Mouse (Mus musculus) hindbrain, embryonic 16.5 days (tissue): ENCODE results near the gene Gan. TPM values are rescaled to one million over a fixed set of nuclear protein-coding genes. Genes with fewer than 3 reads are reported as not detected.

Experiments used
- ATAC-seq: fragments of 200-750 bp; cut with Nextera tagmentation; 2 replicates; pipeline ENCODE4 v1.8.0; 2017; ENCODE audit warnings: moderate TSS enrichment, moderate library complexity
- H3K27ac ChIP-seq: fragments of 300-500 bp; sonication (generic); 2 replicates; pipeline ENCODE4 v1.5.1; 2014; ENCODE audit warnings: low read depth, mild to moderate bottlenecking, control low read depth, low read length, moderate library complexity
- H3K27me3 ChIP-seq: fragments of 300-500 bp; sonication (generic); replicated peaks from 2 replicates; pipeline ENCODE4 v1.6.1; 2014; ENCODE audit warnings: low read length; ENCODE audit not compliant: control insufficient read depth, insufficient read depth
- H3K36me3 ChIP-seq: fragments of 300-500 bp; sonication (generic); 2 replicates; pipeline ENCODE4 v1.6.1; 2014; ENCODE audit warnings: mild to moderate bottlenecking, low read length, moderate library complexity, mixed read lengths; ENCODE audit not compliant: control insufficient read depth, insufficient read depth
- H3K4me1 ChIP-seq: fragments of 300-500 bp; sonication (generic); 2 replicates; pipeline ENCODE4 v1.6.1; 2014; ENCODE audit warnings: low read depth, low read length; ENCODE audit not compliant: control insufficient read depth, insufficient read depth
- H3K4me2 ChIP-seq: fragments of 300-500 bp; sonication (generic); 2 replicates; pipeline ENCODE4 v1.6.1; 2014; ENCODE audit warnings: mild to moderate bottlenecking, low read length, control low read depth, moderate library complexity
- H3K4me3 ChIP-seq: fragments of 300-500 bp; sonication (generic); 2 replicates; pipeline ENCODE4 v1.5.1; 2014; ENCODE audit warnings: mild to moderate bottlenecking, low read length, control low read depth, moderate library complexity
- H3K9ac ChIP-seq: fragments of 300-500 bp; sonication (generic); 2 replicates; pipeline ENCODE4 v1.6.1; 2014; ENCODE audit warnings: low read depth, mild to moderate bottlenecking, control low read depth, low read length, moderate library complexity
- H3K9me3 ChIP-seq: fragments of 300-500 bp; sonication (generic); 2 replicates; pipeline ENCODE4 v1.6.1; 2014; ENCODE audit warnings: mild to moderate bottlenecking, low read length, moderate library complexity; ENCODE audit not compliant: control insufficient read depth
- WGBS: fragments of 180-500 bp; shearing (Covaris S2); extraction: QIAGEN DNeasy Blood & Tissue Kit; methylation state at CpG from one replicate; pipeline ENCODE4 v1.1.7; 2014; 5-methylcytosine and 5-hydroxymethylcytosine counted together
- polyA plus RNA-seq: library from polyadenylated mRNA; unstranded; fragments of >200 nt; fragmentation: Nextera tagmentation; extraction: Ambion mirVana; gene quantifications from 2 replicates; pipeline ENCODE4 v1.2.1, GENCODE M21; 2015

Gene Gan
- 2.8 TPM in 2 replicates for polyA plus RNA-seq

DNA sequence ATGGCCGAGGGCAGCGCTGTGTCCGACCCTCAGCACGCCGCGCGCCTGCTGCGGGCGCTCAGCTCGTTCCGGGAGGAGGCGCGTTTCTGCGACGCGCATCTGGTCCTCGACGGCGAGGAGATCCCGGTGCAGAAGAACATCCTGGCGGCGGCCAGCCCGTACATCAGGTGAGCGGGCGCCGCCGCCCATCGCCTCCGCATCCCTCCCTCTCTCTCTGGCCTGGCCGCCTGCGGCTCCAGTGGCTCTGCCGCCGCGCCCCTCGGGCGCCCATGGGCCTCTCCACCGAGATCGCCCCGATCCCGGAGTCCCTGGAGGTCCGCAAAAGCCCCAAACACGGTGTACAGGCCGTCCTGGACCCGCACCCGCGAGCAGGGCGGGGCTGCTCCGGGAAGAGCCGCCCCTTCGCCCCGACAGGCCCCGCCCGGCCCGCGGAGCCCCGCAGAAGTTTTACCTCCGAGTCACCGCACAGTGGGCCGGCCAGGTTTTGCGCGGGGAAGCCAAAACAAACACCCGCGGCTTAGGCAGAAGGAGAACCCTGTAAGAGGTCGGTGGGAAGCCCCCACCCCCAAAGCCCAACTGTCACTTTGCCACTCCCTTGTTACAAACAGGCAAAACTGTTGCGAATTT lies at the start of gene Gan:
Gene Gan, plus strand, starts transcription at position 1 of the 627 bp plus-strand sequence.
- Histone ChIP-seq H3K27ac (peak within 1 kb of the TSS; percentile 85), H3K36me3 (no peaks in the 10 kb centered on the region), H3K4me1 (peaks cover 29% of the 10 kb centered on the region), H3K9ac (peak within 1 kb of the TSS; percentile 92), H3K4me3 (peak within 1 kb of the TSS; percentile 98), H3K9me3 (no peaks in the 10 kb centered on the region), H3K4me2 (peak within 1 kb of the TSS; percentile 97), H3K27me3 (no peaks in the 10 kb centered on the region)
- whole genome bisulfite sequencing = 0% methylated on average over 43 of the region's 65 CpGs
- ATAC-seq = peak; percentile 61; the same call in 1 of the 2 replicates

DNA sequence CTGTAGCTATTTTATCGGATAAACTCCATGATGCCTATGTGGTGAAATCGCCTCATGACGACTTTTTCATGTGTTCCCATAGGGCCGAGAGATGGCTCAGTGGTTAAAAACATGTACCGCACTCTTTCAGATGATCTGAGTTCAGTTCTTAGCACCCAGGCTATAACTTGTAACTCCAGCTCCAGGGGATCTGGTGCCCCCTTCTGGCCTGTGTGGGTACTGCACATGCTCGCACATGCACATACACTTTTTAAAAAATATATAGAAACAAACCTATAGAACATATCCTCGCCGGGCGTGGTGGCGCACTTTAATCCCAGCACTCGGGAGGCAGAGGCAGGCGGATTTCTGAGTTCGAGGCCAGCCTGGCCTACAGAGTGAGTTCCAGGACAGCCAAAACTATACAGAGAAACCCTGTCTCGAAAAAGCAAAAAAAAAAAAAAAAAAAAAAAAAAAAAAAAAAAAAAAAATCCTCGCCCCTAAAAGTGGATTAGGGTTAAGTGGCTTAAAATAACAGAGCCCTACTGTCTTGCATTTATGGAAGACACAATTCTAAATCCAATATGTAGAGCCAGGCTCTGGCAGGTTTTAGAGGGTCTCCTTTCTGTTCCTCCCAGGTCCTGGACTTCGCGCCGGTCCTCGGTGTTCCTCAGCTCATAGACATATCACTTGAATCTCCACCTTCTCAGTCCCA lies 48.8 kb upstream of the Gan start:
- Histone ChIP-seq H3K9ac (no peak overlapping the region), H3K36me3 (no peaks in the 10 kb centered on the region), H3K27me3 (no peaks in the 10 kb centered on the region), H3K27ac (no peak overlapping the region), H3K4me3 (no peak overlapping the region), H3K4me1 (no peaks in the 10 kb centered on the region), H3K4me2 (no peak overlapping the region), H3K9me3 (no peaks in the 10 kb centered on the region)
- WGBS = 93% methylated on average over 19 of the region's 19 CpGs
- ATAC-seq = no peak

DNA sequence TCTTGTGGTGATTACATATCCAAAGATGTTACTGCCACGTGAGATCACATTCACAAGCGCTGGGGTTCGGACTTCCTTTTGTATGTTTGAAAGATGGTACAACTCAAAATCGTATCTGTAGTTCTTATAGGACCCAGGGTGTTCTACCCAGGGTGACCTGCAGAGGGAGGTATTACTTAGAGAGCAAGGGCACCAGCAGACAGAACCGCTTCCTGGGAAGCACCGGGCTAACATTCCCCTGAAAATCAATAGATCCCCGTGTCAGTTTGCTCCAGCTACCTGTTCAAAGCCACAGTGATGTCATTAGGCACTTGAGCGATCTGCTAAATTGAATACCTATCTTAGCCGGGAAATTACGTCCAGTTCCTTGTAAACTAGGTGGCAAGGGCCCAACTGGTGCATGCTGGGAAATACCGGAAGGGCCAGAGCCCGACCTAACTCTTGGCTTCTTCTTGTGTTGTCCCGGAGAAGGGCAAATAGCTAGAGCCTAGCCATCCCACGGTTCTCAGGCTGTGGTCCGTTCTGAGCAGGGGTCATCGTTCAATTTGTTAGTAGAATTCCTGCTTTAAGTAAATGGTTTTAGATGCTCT lies 48.0 kb upstream of the Gan start:
- WGBS = 58% methylated on average over 16 of the region's 16 CpGs
- H3K4me3 ChIP-seq = no peak overlapping the region
- H3K36me3 ChIP-seq = no peaks in the 10 kb centered on the region
- no peak overlapping the region for H3K27ac ChIP-seq
- no peaks in the 10 kb centered on the region for H3K27me3 ChIP-seq
- H3K9me3 ChIP-seq = no peaks in the 10 kb centered on the region
- no peak for ATAC-seq
- no peak overlapping the region for H3K4me2 ChIP-seq
- H3K4me1 ChIP-seq = no peaks in the 10 kb centered on the region
- no peak overlapping the region for H3K9ac ChIP-seq

DNA sequence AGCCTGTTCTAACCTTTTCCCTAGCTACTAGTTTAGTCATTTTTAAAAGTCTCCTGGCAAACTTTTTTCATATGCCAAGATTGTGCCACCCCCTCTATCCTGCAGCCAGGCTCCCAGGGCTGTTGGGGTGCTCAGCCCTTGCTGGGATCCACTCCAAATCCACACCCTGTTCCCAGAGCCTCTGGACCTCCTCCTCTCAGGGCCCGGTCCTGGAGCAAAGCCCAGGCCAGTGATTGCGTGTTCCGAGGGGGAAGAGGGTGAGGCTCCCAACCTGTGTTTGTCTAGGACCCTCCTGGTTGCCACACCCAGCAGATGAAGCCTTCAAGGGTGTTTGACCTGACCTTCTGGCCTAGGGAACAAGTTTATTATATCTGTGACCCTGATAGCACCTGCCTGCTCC lies 46.3 kb upstream of the Gan start:
- ATAC-seq = no peak
- Histone ChIP-seq H3K9ac (no peak overlapping the region), H3K27ac (no peak overlapping the region), H3K9me3 (no peaks in the 10 kb centered on the region), H3K36me3 (no peaks in the 10 kb centered on the region), H3K4me1 (peaks cover 4% of the 10 kb centered on the region), H3K4me3 (no peak overlapping the region), H3K27me3 (no peaks in the 10 kb centered on the region), H3K4me2 (no peak overlapping the region)
- 86% methylated on average over 3 of the region's 3 CpGs for WGBS

DNA sequence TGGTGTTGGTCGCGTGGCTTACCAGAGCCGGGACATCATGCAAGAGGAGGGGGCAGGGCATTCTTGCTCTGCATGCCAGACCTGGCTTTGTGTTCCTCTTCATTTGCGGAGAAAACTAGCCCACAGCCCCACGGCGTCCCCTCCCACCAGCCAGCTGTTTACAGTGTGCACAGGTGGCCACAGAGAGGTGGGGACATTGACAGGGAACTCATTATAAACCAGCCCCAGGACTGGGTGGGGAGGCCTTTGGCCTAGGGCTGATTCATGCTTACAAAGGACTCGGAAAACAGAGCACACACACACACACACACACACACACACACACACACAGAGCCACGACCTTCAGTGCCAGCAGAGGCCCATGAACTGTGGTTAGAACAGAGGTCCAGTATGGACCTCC lies 45.7 kb upstream of the Gan start:
- Histone ChIP-seq H3K9ac (no peak overlapping the region), H3K9me3 (no peaks in the 10 kb centered on the region), H3K36me3 (no peaks in the 10 kb centered on the region), H3K27me3 (no peaks in the 10 kb centered on the region), H3K27ac (no peak overlapping the region), H3K4me3 (no peak overlapping the region), H3K4me2 (no peak overlapping the region), H3K4me1 (peaks cover 4% of the 10 kb centered on the region)
- ATAC-seq = no peak
- 71% methylated on average over 8 of the region's 8 CpGs for WGBS

DNA sequence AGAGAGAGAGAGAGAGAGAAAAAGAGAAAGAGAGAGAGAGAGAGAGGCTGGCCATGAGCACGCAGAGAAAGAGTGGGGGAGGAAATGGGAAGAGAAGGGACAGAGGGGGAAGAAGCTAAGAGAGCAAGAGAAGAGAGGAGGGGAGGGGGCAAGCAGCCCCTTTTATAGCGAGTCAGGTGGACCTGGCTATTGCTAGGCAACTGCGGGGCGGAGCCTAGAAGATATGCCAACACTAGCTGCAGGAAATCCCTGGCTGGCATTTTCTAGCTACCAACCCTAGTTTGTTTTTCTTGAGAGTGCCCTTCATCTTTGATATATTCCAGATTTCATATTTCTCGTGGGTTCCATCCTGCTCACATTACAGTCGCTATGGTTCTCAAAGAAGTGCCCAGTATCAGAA lies 42.8 kb upstream of the Gan start:
- H3K27ac ChIP-seq = no peak overlapping the region
- peaks cover 4% of the 10 kb centered on the region for H3K4me1 ChIP-seq
- no peak overlapping the region for H3K4me2 ChIP-seq
- no peak for ATAC-seq
- no peaks in the 10 kb centered on the region for H3K9me3 ChIP-seq
- no peaks in the 10 kb centered on the region for H3K36me3 ChIP-seq
- H3K27me3 ChIP-seq = no peaks in the 10 kb centered on the region
- WGBS = 51% methylated on average over 6 of the region's 6 CpGs
- no peak overlapping the region for H3K4me3 ChIP-seq
- H3K9ac ChIP-seq = no peak overlapping the region

DNA sequence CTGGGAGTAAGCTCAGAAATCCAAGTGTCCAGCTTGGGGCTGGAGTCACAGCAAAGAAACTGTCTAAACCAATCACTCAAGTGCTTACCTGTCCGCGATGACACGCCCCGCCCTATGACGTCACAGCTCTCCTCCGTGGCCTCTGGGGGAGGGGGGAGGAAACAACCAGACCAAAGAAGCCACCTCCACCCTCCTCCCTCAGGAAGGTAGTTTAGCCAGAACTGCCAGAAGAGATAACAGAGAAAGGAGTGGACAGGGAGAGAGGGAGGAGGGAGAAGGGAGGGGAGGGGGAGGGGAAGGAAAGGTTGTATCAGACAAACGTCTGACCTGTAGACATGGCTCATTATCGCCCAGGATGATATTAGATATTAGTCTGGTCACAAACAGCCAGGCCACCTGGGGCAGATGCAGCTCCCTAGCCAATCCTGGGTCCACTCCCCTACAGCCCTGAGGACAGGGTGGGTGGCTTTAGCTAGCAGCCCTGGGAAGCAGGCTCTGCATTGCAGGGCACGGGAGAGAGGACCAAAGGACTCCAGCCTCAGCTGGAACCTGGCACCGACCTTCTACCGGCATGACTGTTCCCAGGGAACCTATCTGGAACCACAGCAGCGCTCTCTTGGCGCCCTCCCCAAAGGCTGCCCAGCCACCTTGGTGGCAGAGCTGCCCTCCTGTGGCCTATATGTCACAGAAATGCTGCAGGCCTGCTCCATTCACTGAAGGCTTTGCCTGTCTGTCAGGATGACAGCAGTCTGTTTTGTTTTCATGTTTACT lies 42.1 kb upstream of the Gan start:
- H3K4me2 ChIP-seq = peak overlapping the region; percentile 27; the same call in 1 of the 2 replicates
- 16% methylated on average over 13 of the region's 13 CpGs for WGBS
- no peaks in the 10 kb centered on the region for H3K27me3 ChIP-seq
- ATAC-seq = no peak
- H3K4me3 ChIP-seq = no peak overlapping the region
- H3K4me1 ChIP-seq = peaks cover 4% of the 10 kb centered on the region
- no peak overlapping the region for H3K9ac ChIP-seq
- H3K9me3 ChIP-seq = no peaks in the 10 kb centered on the region
- no peak overlapping the region for H3K27ac ChIP-seq
- no peaks in the 10 kb centered on the region for H3K36me3 ChIP-seq

DNA sequence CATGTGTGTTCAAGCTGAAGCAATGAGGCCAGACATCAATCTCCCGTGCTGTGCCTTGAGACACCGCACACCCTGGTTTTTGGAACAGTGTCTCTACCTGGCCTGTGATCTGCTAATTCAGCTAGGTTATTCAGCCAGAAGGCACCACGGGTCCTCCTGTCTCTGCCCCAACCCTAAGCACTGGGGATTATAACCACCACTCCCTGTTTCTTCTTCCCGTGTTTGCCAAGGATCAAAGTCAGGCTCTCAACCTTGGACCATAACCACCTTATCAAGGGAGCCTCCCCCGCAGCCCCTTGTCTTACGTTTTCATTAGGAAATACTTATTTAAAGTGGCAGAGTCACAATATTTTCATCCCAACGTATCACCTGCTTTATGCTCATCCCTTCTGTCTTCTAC lies 41.4 kb upstream of the Gan start:
- H3K4me2 ChIP-seq = no peak overlapping the region
- no peak for ATAC-seq
- no peak overlapping the region for H3K9ac ChIP-seq
- no peaks in the 10 kb centered on the region for H3K9me3 ChIP-seq
- H3K27ac ChIP-seq = no peak overlapping the region
- H3K36me3 ChIP-seq = no peaks in the 10 kb centered on the region
- no peak overlapping the region for H3K4me3 ChIP-seq
- H3K4me1 ChIP-seq = peaks cover 4% of the 10 kb centered on the region
- H3K27me3 ChIP-seq = no peaks in the 10 kb centered on the region
- WGBS = 77% methylated on average over 7 of the region's 7 CpGs

DNA sequence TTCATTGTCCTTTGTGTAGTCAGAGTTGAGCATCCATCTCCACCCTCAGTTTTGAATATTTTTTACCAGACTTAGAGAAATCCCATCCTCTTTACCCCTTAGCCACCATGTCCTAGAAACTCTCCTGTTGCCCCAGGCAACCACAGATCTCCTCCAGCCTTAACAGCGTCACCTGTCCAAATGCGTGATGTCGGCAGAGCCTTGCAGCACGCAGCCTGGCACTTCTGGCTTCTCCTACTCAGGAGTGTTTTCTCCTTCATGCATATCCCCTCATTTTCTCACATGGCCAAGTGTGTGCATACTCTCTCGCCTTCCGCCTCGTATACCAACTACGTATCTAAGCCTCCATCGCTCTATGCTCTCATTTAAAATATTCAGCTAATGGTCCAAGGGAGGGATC lies 39.5 kb upstream of the Gan start:
- H3K4me1 ChIP-seq = peaks cover 4% of the 10 kb centered on the region
- H3K9ac ChIP-seq = no peak overlapping the region
- H3K27me3 ChIP-seq = no peaks in the 10 kb centered on the region
- no peak overlapping the region for H3K27ac ChIP-seq
- WGBS = 85% methylated on average over 9 of the region's 9 CpGs
- ATAC-seq = no peak
- H3K9me3 ChIP-seq = no peaks in the 10 kb centered on the region
- no peak overlapping the region for H3K4me3 ChIP-seq
- H3K36me3 ChIP-seq = no peaks in the 10 kb centered on the region
- no peak overlapping the region for H3K4me2 ChIP-seq
